Mouse (Mus musculus): ENCODE data around the gene Nus1. TPM values are rescaled to one million over a fixed set of nuclear protein-coding genes. Genes with fewer than 3 reads are reported as not detected.

Nus1 gene
- polyA plus RNA-seq, 1 experiment = 10.9 TPM

- no peaks in the 10 kb centered on the region for H3K79me2 ChIP-seq (ENCODE audit: control insufficient read depth, insufficient read depth)
- H3K36me3 ChIP-seq (ENCODE audit: control insufficient read depth, insufficient read depth) = no peaks in the 10 kb centered on the region
- H3K4me2 ChIP-seq (ENCODE audit: low read depth) = no peak overlapping the region
- no peak overlapping the region for H3K4me3 ChIP-seq
- TF ChIP-seq MYOG (IDR thresholded peaks at IDR 0.05; ENCODE audit: control insufficient read depth in 1 of 3, insufficient read depth in 1 of 3, insufficient read length in 2 of 3, low read depth in 2 of 3) (no peak), MYOD1 (IDR thresholded peaks at IDR 0.05; ENCODE audit: control insufficient read depth in 1 of 3, insufficient read length in 2 of 3, low read depth in 2 of 3) (no peak), MAX (IDR thresholded peaks at IDR 0.05; ENCODE audit: low read depth) (no peak), POLR2A (IDR thresholded peaks at IDR 0.05; ENCODE audit: insufficient read length, low read depth) (no peak), CEBPB (IDR thresholded peaks at IDR 0.05; ENCODE audit: insufficient read depth, poor library complexity, severe bottlenecking) (no peak), POLR2AphosphoS2 (IDR thresholded peaks at IDR 0.05; ENCODE audit: insufficient read length, low read depth) (no peak), TCF3 (IDR thresholded peaks at IDR 0.05; ENCODE audit: insufficient read length, low read depth) (no peak), SRF (IDR thresholded peaks at IDR 0.05; ENCODE audit: control insufficient read depth, insufficient read length, low read depth) (no peak), E2F4 (IDR thresholded peaks at IDR 0.05; ENCODE audit: insufficient read depth) (no peak), USF1 (IDR thresholded peaks at IDR 0.05; ENCODE audit: low read depth) (no peak), REST (IDR thresholded peaks at IDR 0.05; ENCODE audit: insufficient read depth, insufficient read length) (no peak), TCF12 (IDR thresholded peaks at IDR 0.05; ENCODE audit: insufficient read depth, poor library complexity, severe bottlenecking) (no peak)
- no peaks in the 10 kb centered on the region for H3K27me3 ChIP-seq (ENCODE audit: control insufficient read depth, insufficient read depth, insufficient read length)
- no peak overlapping the region for H3ac ChIP-seq (ENCODE audit: control insufficient read depth, insufficient read length)
Observed at GRCm38 (mm10) chr10:52460614-52461013, 43.3 kb downstream of the Nus1 start.

- no peaks in the 10 kb centered on the region for H3K79me2 ChIP-seq (ENCODE audit: control insufficient read depth, insufficient read depth)
- H3ac ChIP-seq (ENCODE audit: control insufficient read depth, insufficient read length) = no peak overlapping the region
- H3K4me3 ChIP-seq = no peak overlapping the region
- H3K36me3 ChIP-seq (ENCODE audit: control insufficient read depth, insufficient read depth) = no peaks in the 10 kb centered on the region
- no peak overlapping the region for H3K4me2 ChIP-seq (ENCODE audit: low read depth)
- TF ChIP-seq SRF (IDR thresholded peaks at IDR 0.05; ENCODE audit: control insufficient read depth, insufficient read length, low read depth) (no peak), REST (IDR thresholded peaks at IDR 0.05; ENCODE audit: insufficient read depth, insufficient read length) (no peak), TCF12 (IDR thresholded peaks at IDR 0.05; ENCODE audit: insufficient read depth, poor library complexity, severe bottlenecking) (no peak)
- no peaks in the 10 kb centered on the region for H3K27me3 ChIP-seq (ENCODE audit: control insufficient read depth, insufficient read depth, insufficient read length)
Observed at GRCm38 (mm10) chr10:52463941-52464739, 46.8 kb downstream of the Nus1 start.

GRCm38 (mm10) chr10:52471520-52471919 is 54.2 kb downstream of the Nus1 start:
- no peaks in the 10 kb centered on the region for H3K79me2 ChIP-seq (ENCODE audit: control insufficient read depth, insufficient read depth)
- no peak overlapping the region for H3ac ChIP-seq (ENCODE audit: control insufficient read depth, insufficient read length)
- no peaks in the 10 kb centered on the region for H3K27me3 ChIP-seq (ENCODE audit: control insufficient read depth, insufficient read depth, insufficient read length)
- no peak overlapping the region for H3K4me2 ChIP-seq (ENCODE audit: low read depth)
- H3K36me3 ChIP-seq (ENCODE audit: control insufficient read depth, insufficient read depth) = no peaks in the 10 kb centered on the region
- no peak overlapping the region for H3K4me3 ChIP-seq
- no peak for TF ChIP-seq POLR2A (IDR thresholded peaks at IDR 0.05; ENCODE audit: insufficient read length, low read depth)
- no peak for TF ChIP-seq TCF3 (IDR thresholded peaks at IDR 0.05; ENCODE audit: insufficient read length, low read depth)
- no peak for TF ChIP-seq MYOD1 (IDR thresholded peaks at IDR 0.05; ENCODE audit: control insufficient read depth in 1 of 3, insufficient read length in 2 of 3, low read depth in 2 of 3)
- TF ChIP-seq MAX (IDR thresholded peaks at IDR 0.05; ENCODE audit: low read depth) = no peak
- no peak for TF ChIP-seq E2F4 (IDR thresholded peaks at IDR 0.05; ENCODE audit: insufficient read depth)
- TF ChIP-seq TCF12 (IDR thresholded peaks at IDR 0.05; ENCODE audit: insufficient read depth, poor library complexity, severe bottlenecking) = no peak
- no peak for TF ChIP-seq CEBPB (IDR thresholded peaks at IDR 0.05; ENCODE audit: insufficient read depth, poor library complexity, severe bottlenecking)
- no peak for TF ChIP-seq USF1 (IDR thresholded peaks at IDR 0.05; ENCODE audit: low read depth)
- no peak for TF ChIP-seq MYOG (IDR thresholded peaks at IDR 0.05; ENCODE audit: control insufficient read depth in 1 of 3, insufficient read depth in 1 of 3, insufficient read length in 2 of 3, low read depth in 2 of 3)
- TF ChIP-seq REST (IDR thresholded peaks at IDR 0.05; ENCODE audit: insufficient read depth, insufficient read length) = no peak
- TF ChIP-seq POLR2AphosphoS2 (IDR thresholded peaks at IDR 0.05; ENCODE audit: insufficient read length, low read depth) = no peak
- no peak for TF ChIP-seq SRF (IDR thresholded peaks at IDR 0.05; ENCODE audit: control insufficient read depth, insufficient read length, low read depth)

Other genes with a start within 250 kb of the Nus1 start
- gene Ros1, start 222.3 kb upstream of the Nus1 start, polyA plus RNA-seq (2012; fragmentation: generic; extraction: Trizol) = 0.01 TPM
- 4.2 TPM for gene Dcbld1, start 183.9 kb upstream of the Nus1 start, polyA plus RNA-seq (2012; fragmentation: generic; extraction: Trizol)
- gene Gm26741, start 58.8 kb upstream of the Nus1 start, polyA plus RNA-seq (2012; fragmentation: generic; extraction: Trizol) = not detected
- gene Gopc, start 35.4 kb upstream of the Nus1 start, polyA plus RNA-seq (2012; fragmentation: generic; extraction: Trizol) = 7.9 TPM
- gene Nepn, start 28.6 kb upstream of the Nus1 start, polyA plus RNA-seq (2012; fragmentation: generic; extraction: Trizol) = 0.02 TPM